Mouse (Mus musculus) erythroblast, embryonic 14.5 days (primary cell): ENCODE data around the gene Prph2.

ENCODE experiments used
- GATA1 ChIP-seq: IDR thresholded peaks from 2 replicates; pipeline ENCODE4 v1.6.1; 2012; ENCODE audit warnings: low read length, inconsistent platforms, mixed read lengths
- TAL1 ChIP-seq: IDR thresholded peaks from 3 replicates; pipeline ENCODE4 v1.6.1; 2012; ENCODE audit warnings: low read length, inconsistent platforms, mixed read lengths

GRCm38 (mm10) chr17:46912331-46912730 lies 2.1 kb downstream of the Prph2 start:
- TF ChIP-seq GATA1: no peak
- no peak for TF ChIP-seq TAL1
